8 mouse cellular contexts compared by ENCODE assay signal in the genomic region with DNA sequence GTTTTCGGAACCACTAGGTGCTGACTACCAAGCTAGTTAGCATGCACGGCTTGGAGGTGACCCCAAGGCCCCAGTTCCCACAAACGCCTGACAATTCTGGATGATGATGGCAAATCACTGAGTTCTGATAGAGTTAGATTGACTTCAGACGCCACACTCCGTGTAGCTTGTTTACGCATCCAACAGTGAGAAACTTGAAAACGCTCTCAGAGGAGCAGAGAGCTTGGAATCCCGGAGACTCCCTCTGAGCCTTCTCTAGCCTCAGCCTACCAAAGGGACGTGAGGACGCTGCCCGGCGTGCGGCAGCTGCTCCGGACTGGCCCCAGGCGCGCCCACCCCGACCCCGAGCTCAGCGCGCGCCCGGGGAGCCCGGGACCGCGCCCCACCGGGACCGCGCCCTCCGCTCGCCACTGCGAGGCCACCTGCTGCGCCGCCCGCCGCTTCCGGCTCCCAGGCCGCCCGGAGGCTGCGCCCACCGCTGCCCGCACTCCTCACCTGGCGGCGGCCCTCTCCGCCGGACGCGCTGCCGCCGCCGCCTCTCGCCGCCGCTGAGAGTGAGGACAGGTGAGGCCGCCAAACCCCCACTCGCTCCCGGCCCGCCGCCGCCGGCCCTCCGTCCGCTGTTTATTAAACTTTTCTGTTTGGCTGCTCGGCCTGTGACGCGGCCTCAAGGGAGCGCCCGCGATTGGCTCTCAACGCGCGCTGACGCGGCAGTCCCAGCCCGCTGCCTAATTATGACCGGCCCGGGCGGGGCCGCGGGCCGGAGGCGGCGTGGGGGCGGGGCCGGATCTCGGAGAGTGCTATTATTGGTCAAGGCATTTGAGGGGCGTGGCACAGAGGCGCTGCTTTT. TPM values are rescaled to one million over a fixed set of nuclear protein-coding genes. Genes with fewer than 3 reads are reported as not detected.
A peak's percentile ranks its signal among the peaks of the same experiment; 100 is the strongest.
DNase-seq lines count a peak whose midpoint lies in the region; ATAC-seq and TF ChIP-seq lines count a peak whose summit lies in the region.

A gene (minus strand): TSS at position 709 of the 850 bp plus-strand sequence.

- WGBS in hindbrain, embryonic 10.5 days: under 1% methylated on average over 86 of the region's 87 CpGs
- WGBS in lung, postnatal 0 days: 1% methylated on average over 55 of the region's 87 CpGs

- peak; percentile 80 for DNase-seq in MEL-GATA-1-ER (ENCODE audit: extremely low read depth, low read depth)
- peak; percentile 99 for DNase-seq in cerebellum, adult 8-10 months
- DNase-seq in hindbrain, embryonic 10.5 days (ENCODE audit: low spot score): peak; percentile 98
- DNase-seq in layer of hippocampus, adult 9-11 months: peak; percentile 99
- peak; percentile 99 for DNase-seq in lung, postnatal 0 days (ENCODE audit: low spot score)
- DNase-seq in ovary, postnatal 14 days (ENCODE audit: low spot score): peak; percentile 97
- DNase-seq in thymus, postnatal 14 days: peak; percentile 94

- H3K27me3 ChIP-seq in hindbrain, embryonic 10.5 days (ENCODE audit: insufficient read depth, poor library complexity, severe bottlenecking): no peaks in the 10 kb centered on the region
- no peaks in the 10 kb centered on the region for H3K27me3 ChIP-seq in lung, postnatal 0 days (replicated peaks; ENCODE audit: insufficient read depth, low read length)

- TF ChIP-seq EP300 in lung, postnatal 0 days (IDR thresholded peaks at IDR 0.05): no peak

- peak within 1 kb of the TSS; percentile 92 for H3K4me3 ChIP-seq in hindbrain, embryonic 10.5 days
- H3K4me3 ChIP-seq in lung, postnatal 0 days (ENCODE audit: low read depth, low read length): peak within 1 kb of the TSS; percentile 84

- H3K9me3 ChIP-seq in hindbrain, embryonic 10.5 days: no peaks in the 10 kb centered on the region
- H3K9me3 ChIP-seq in lung, postnatal 0 days (ENCODE audit: low read length): no peaks in the 10 kb centered on the region

- peak; percentile 97 for ATAC-seq in frontal cortex, adult (ENCODE audit: low TSS enrichment)
- ATAC-seq in lung, postnatal 0 days: peak; percentile 99

- peak within 1 kb of the TSS; percentile 96 for H3K27ac ChIP-seq in hindbrain, embryonic 10.5 days
- H3K27ac ChIP-seq in lung, postnatal 0 days (ENCODE audit: low read length): peak within 1 kb of the TSS; percentile 97

- H3K9ac ChIP-seq in lung, postnatal 0 days (replicated peaks; ENCODE audit: low read depth): peak within 1 kb of the TSS; percentile 59

- TF ChIP-seq CTCF in lung, postnatal 0 days (IDR thresholded peaks at IDR 0.05): no peak

- no peaks in the 10 kb centered on the region for H3K36me3 ChIP-seq in hindbrain, embryonic 10.5 days
- no peaks in the 10 kb centered on the region for H3K36me3 ChIP-seq in lung, postnatal 0 days (ENCODE audit: insufficient read depth, low read length)

- peaks cover 15% of the 10 kb centered on the region; the same call in 1 of the 2 replicates for H3K4me1 ChIP-seq in hindbrain, embryonic 10.5 days (replicated peaks)
- peaks cover 12% of the 10 kb centered on the region; the same call in 1 of the 2 replicates for H3K4me1 ChIP-seq in lung, postnatal 0 days (ENCODE audit: insufficient read depth, low read depth, low read length)

- H3K4me2 ChIP-seq in lung, postnatal 0 days (replicated peaks; ENCODE audit: low read depth, low read length): peak within 1 kb of the TSS; percentile 82

RNA-seq across cellular contexts. Expression of the gene that starts here (rescaled TPM):
- 162 and 174 TPM in 2 replicates for polyA plus RNA-seq in hindbrain, embryonic 10.5 days (2016; fragmentation: Nextera tagmentation; extraction: Ambion mirVana)
- 133 and 156 TPM in 2 replicates for polyA plus RNA-seq in lung, postnatal 0 days (2015; fragmentation: Nextera tagmentation; extraction: Ambion mirVana)

Comparison
In these comparisons a context has a peak if more than half of its experiments do, and no peak if none do; other contexts are left out.
1. Peak in every context shown above with its lines: DNase-seq, ATAC-seq, H3K4me3 ChIP-seq and H3K27ac ChIP-seq.